Comparison of ENCODE assay signal across 10 mouse cellular contexts in genomic region chr11:43549701-43550100, GRCm38 (mm10). TPM values are rescaled to one million over a fixed set of nuclear protein-coding genes. Genes with fewer than 3 reads are reported as not detected.
DNase-seq lines count a peak whose midpoint lies in the region; ATAC-seq and TF ChIP-seq lines count a peak whose summit lies in the region.
"Had no signal": no experiment of that assay in that cellular context is flagged by ENCODE, and none has a peak within 500 bp of the region (broad histone marks: within the 10 kb centered on the region; RNA-seq: fewer than 3 reads in every experiment).

No protein-coding gene starts in this region.

- no peak overlapping the region for H3K4me3 ChIP-seq in hindbrain, embryonic 10.5 days
- H3K4me3 ChIP-seq in hindbrain, embryonic 11.5 days (ENCODE audit: low read depth, low read length) = no peak overlapping the region
- H3K4me3 ChIP-seq in heart, embryonic 16.5 days (ENCODE audit: low read length) = no peak overlapping the region
- H3K4me3 ChIP-seq in limb, embryonic 10.5 days = no peak overlapping the region
- no peak overlapping the region for H3K4me3 ChIP-seq in small intestine, adult 2 months (ENCODE audit: low read depth, low read length)
- H3K4me3 ChIP-seq in forebrain, embryonic 16.5 days (replicated peaks; ENCODE audit: low read length) = no peak overlapping the region
- H3K4me3 ChIP-seq: limb, embryonic 13.5 days had no signal

- no peak for TF ChIP-seq CTCF in small intestine, adult 2 months (IDR thresholded peaks at IDR 0.05; ENCODE audit: extremely low read depth, insufficient read length, insufficient replicate concordance, low read depth, low read length)

- H3K27me3 ChIP-seq in hindbrain, embryonic 10.5 days (ENCODE audit: insufficient read depth, poor library complexity, severe bottlenecking) = no peaks in the 10 kb centered on the region
- H3K27me3 ChIP-seq in hindbrain, embryonic 11.5 days (ENCODE audit: control insufficient read depth, insufficient read depth, low read length) = no peaks in the 10 kb centered on the region
- no peaks in the 10 kb centered on the region for H3K27me3 ChIP-seq in heart, embryonic 16.5 days (ENCODE audit: control insufficient read depth, insufficient read depth, low read length)
- no peaks in the 10 kb centered on the region for H3K27me3 ChIP-seq in limb, embryonic 10.5 days (ENCODE audit: low read depth, poor library complexity, severe bottlenecking)
- H3K27me3 ChIP-seq in small intestine, adult 2 months (ENCODE audit: control insufficient read depth, insufficient read depth, low read length) = no peaks in the 10 kb centered on the region
- no peaks in the 10 kb centered on the region for H3K27me3 ChIP-seq in forebrain, embryonic 16.5 days (replicated peaks; ENCODE audit: control insufficient read depth, insufficient read depth, low read length)
- H3K27me3 ChIP-seq: limb, embryonic 13.5 days had no signal

- DNase-seq in hindbrain, embryonic 10.5 days (ENCODE audit: low spot score) = no peak
- no peak for DNase-seq in hindbrain, embryonic 11.5 days (ENCODE audit: low spot score)
- peak; percentile 34 for DNase-seq in cerebellum, adult 8-10 months
- DNase-seq in limb, embryonic 10.5 days (ENCODE audit: low spot score) = no peak
- no peak for DNase-seq in urinary bladder, adult 18-20 months (ENCODE audit: low spot score in 2 of 2)

- H3K9me3 ChIP-seq in hindbrain, embryonic 10.5 days = no peaks in the 10 kb centered on the region
- no peaks in the 10 kb centered on the region for H3K9me3 ChIP-seq in hindbrain, embryonic 11.5 days (ENCODE audit: control insufficient read depth, low read length)
- H3K9me3 ChIP-seq in heart, embryonic 16.5 days (replicated peaks; ENCODE audit: control insufficient read depth, low read length) = no peaks in the 10 kb centered on the region
- no peaks in the 10 kb centered on the region for H3K9me3 ChIP-seq in limb, embryonic 10.5 days (replicated peaks)
- no peaks in the 10 kb centered on the region for H3K9me3 ChIP-seq in forebrain, embryonic 16.5 days (ENCODE audit: control insufficient read depth, low read length)
- H3K9me3 ChIP-seq: limb, embryonic 13.5 days had no signal

- H3K36me3 ChIP-seq in hindbrain, embryonic 10.5 days = peaks cover 60% of the 10 kb centered on the region
- no peaks in the 10 kb centered on the region for H3K36me3 ChIP-seq in hindbrain, embryonic 11.5 days (ENCODE audit: control insufficient read depth, insufficient read depth, low read length)
- H3K36me3 ChIP-seq in heart, embryonic 16.5 days (ENCODE audit: control insufficient read depth, insufficient read depth) = peaks cover 3% of the 10 kb centered on the region; the same call in 1 of the 2 replicates
- peaks cover 40% of the 10 kb centered on the region for H3K36me3 ChIP-seq in limb, embryonic 10.5 days
- H3K36me3 ChIP-seq in small intestine, adult 2 months (ENCODE audit: control insufficient read depth, insufficient read depth, low read length) = no peaks in the 10 kb centered on the region
- no peaks in the 10 kb centered on the region for H3K36me3 ChIP-seq in forebrain, embryonic 16.5 days (ENCODE audit: control insufficient read depth, insufficient read depth)

- peak overlapping the region; percentile 74 for H3K27ac ChIP-seq in hindbrain, embryonic 10.5 days
- H3K27ac ChIP-seq in hindbrain, embryonic 11.5 days (ENCODE audit: low read depth, low read length) = no peak overlapping the region
- H3K27ac ChIP-seq in heart, embryonic 16.5 days (ENCODE audit: low read length) = peak overlapping the region; percentile 95
- peak overlapping the region; percentile 54; the same call in 1 of the 2 replicates for H3K27ac ChIP-seq in limb, embryonic 10.5 days
- H3K27ac ChIP-seq in small intestine, adult 2 months (ENCODE audit: insufficient read depth, low read depth, low read length) = peak overlapping the region; percentile 96
- no peak overlapping the region for H3K27ac ChIP-seq in forebrain, embryonic 16.5 days (ENCODE audit: low read length)
- H3K27ac ChIP-seq: limb, embryonic 13.5 days had no signal

- no peak overlapping the region for H3K9ac ChIP-seq in hindbrain, embryonic 11.5 days (ENCODE audit: low read depth, low read length)
- H3K9ac ChIP-seq in heart, embryonic 16.5 days (ENCODE audit: low read length) = peak overlapping the region; percentile 58
- H3K9ac ChIP-seq in forebrain, embryonic 16.5 days (replicated peaks; ENCODE audit: low read depth, low read length) = no peak overlapping the region
- H3K9ac ChIP-seq: limb, embryonic 13.5 days had no signal

- no peak for ATAC-seq in hindbrain, embryonic 11.5 days (ENCODE audit: low FRiP score)
- ATAC-seq in heart, embryonic 16.5 days (replicated peaks; ENCODE audit: extremely low read depth, insufficient read depth, low FRiP score) = no peak
- no peak for ATAC-seq in forebrain, embryonic 16.5 days

- peak; percentile 50; the same call in 1 of the 2 replicates for TF ChIP-seq POLR2A in small intestine, adult 2 months (IDR thresholded peaks at IDR 0.05; ENCODE audit: low read depth, low read length)

- WGBS in hindbrain, embryonic 10.5 days = 46% methylated on average over 11 of the region's 11 CpGs
- WGBS in hindbrain, embryonic 11.5 days = 48% methylated on average over 11 of the region's 11 CpGs
- WGBS in heart, embryonic 16.5 days = 25% methylated on average over 11 of the region's 11 CpGs
- WGBS in limb, embryonic 10.5 days = 51% methylated on average over 11 of the region's 11 CpGs
- WGBS in small intestine, adult 2 months = 22% methylated on average over 11 of the region's 11 CpGs
- 46% methylated on average over 11 of the region's 11 CpGs for WGBS in forebrain, embryonic 16.5 days

- H3K4me1 ChIP-seq in hindbrain, embryonic 10.5 days (replicated peaks) = peaks cover 79% of the 10 kb centered on the region
- H3K4me1 ChIP-seq in hindbrain, embryonic 11.5 days (replicated peaks; ENCODE audit: control insufficient read depth, insufficient read depth, low read length) = peaks cover 7% of the 10 kb centered on the region
- H3K4me1 ChIP-seq in heart, embryonic 16.5 days (ENCODE audit: control insufficient read depth, insufficient read depth, low read length) = peaks cover 57% of the 10 kb centered on the region
- peaks cover 64% of the 10 kb centered on the region for H3K4me1 ChIP-seq in limb, embryonic 10.5 days
- peaks cover 46% of the 10 kb centered on the region for H3K4me1 ChIP-seq in small intestine, adult 2 months (ENCODE audit: control insufficient read depth, insufficient read depth, insufficient read length, low read length)
- peaks cover 21% of the 10 kb centered on the region for H3K4me1 ChIP-seq in forebrain, embryonic 16.5 days (replicated peaks; ENCODE audit: control insufficient read depth, insufficient read depth, low read length)

- no peak overlapping the region for H3K4me2 ChIP-seq in hindbrain, embryonic 11.5 days (replicated peaks; ENCODE audit: low read depth, low read length)
- H3K4me2 ChIP-seq in heart, embryonic 16.5 days (ENCODE audit: low read depth, low read length) = 0 out of 2 replicates have a peak overlapping the region, but pooled peaks have one; percentile 41
- H3K4me2 ChIP-seq in forebrain, embryonic 16.5 days (ENCODE audit: low read length) = no peak overlapping the region
- H3K4me2 ChIP-seq: limb, embryonic 13.5 days had no signal

RNA-seq across cellular contexts. Expression of gene Ccnjl, which starts 21.1 kb away (rescaled TPM):
- polyA plus RNA-seq in hindbrain, embryonic 10.5 days (2016; fragmentation: Nextera tagmentation; extraction: Ambion mirVana) = 37.4 and 45.5 TPM in 2 replicates
- 34.2 and 37.7 TPM in 2 replicates for polyA plus RNA-seq in hindbrain, embryonic 11.5 days (2014; fragmentation: Nextera tagmentation; extraction: Ambion mirVana)
- 19.5 and 20.4 TPM in 2 replicates for polyA plus RNA-seq in heart, embryonic 16.5 days (2015; fragmentation: Nextera tagmentation; extraction: Ambion mirVana)
- polyA plus RNA-seq in limb, embryonic 10.5 days (2016; fragmentation: Nextera tagmentation; extraction: Ambion mirVana) = 36.3 and 40.6 TPM in 2 replicates
- 7.1 and 7.9 TPM in 2 replicates for polyA plus RNA-seq in small intestine, adult 2 months (2012; rRNA removed)
- 9.5 and 13.5 TPM in 2 replicates for polyA plus RNA-seq in forebrain, embryonic 16.5 days (2015; fragmentation: Nextera tagmentation; extraction: Ambion mirVana)

RNA-seq across cellular contexts. Expression of gene 4933415A04Rik, which starts 37.1 kb away (rescaled TPM):
- 10.4 and 12.8 TPM in 2 replicates for polyA plus RNA-seq in hindbrain, embryonic 10.5 days (2016; fragmentation: Nextera tagmentation; extraction: Ambion mirVana)
- polyA plus RNA-seq in hindbrain, embryonic 11.5 days (2014; fragmentation: Nextera tagmentation; extraction: Ambion mirVana) = 8.5 and 10.4 TPM in 2 replicates
- polyA plus RNA-seq in heart, embryonic 16.5 days (2015; fragmentation: Nextera tagmentation; extraction: Ambion mirVana) = 4.5 and 5.5 TPM in 2 replicates
- 9.7 and 11.2 TPM in 2 replicates for polyA plus RNA-seq in limb, embryonic 10.5 days (2016; fragmentation: Nextera tagmentation; extraction: Ambion mirVana)
- polyA plus RNA-seq in small intestine, adult 2 months (2012; rRNA removed) = 0.27 and 1.0 TPM in 2 replicates
- polyA plus RNA-seq in forebrain, embryonic 16.5 days (2015; fragmentation: Nextera tagmentation; extraction: Ambion mirVana) = 2.7 and 3.3 TPM in 2 replicates

RNA-seq across cellular contexts. Expression of gene Fabp6, which starts 51.6 kb away (rescaled TPM):
- polyA plus RNA-seq in hindbrain, embryonic 10.5 days (2016; fragmentation: Nextera tagmentation; extraction: Ambion mirVana) = not detected in 2 replicates
- polyA plus RNA-seq in hindbrain, embryonic 11.5 days (2014; fragmentation: Nextera tagmentation; extraction: Ambion mirVana) = not detected in 2 replicates
- polyA plus RNA-seq in heart, embryonic 16.5 days (2015; fragmentation: Nextera tagmentation; extraction: Ambion mirVana) = 18.3 TPM in 1 of 2 replicates, not detected in the other
- polyA plus RNA-seq in limb, embryonic 10.5 days (2016; fragmentation: Nextera tagmentation; extraction: Ambion mirVana) = not detected in 2 replicates
- 6.0 TPM in 1 of 2 replicates, not detected in the other for polyA plus RNA-seq in small intestine, adult 2 months (2012; rRNA removed)
- not detected in 2 replicates for polyA plus RNA-seq in forebrain, embryonic 16.5 days (2015; fragmentation: Nextera tagmentation; extraction: Ambion mirVana)
- polyA plus RNA-seq: cortical plate, adult 2 months; limb, embryonic 13.5 days had no signal

Comparison
In these comparisons a context has a peak if more than half of its experiments do, and no peak if none do; other contexts are left out.
1. H3K27ac ChIP-seq: peak in hindbrain, embryonic 10.5 days (single experiment), heart, embryonic 16.5 days (single experiment), limb, embryonic 10.5 days (single experiment) and small intestine, adult 2 months (single experiment); none in hindbrain, embryonic 11.5 days (single experiment) and forebrain, embryonic 16.5 days (single experiment).